Mouse (Mus musculus): ENCODE measurements around the gene Atg4b. TPM values are rescaled to one million over a fixed set of nuclear protein-coding genes. Genes with fewer than 3 reads are reported as not detected.

Atg4b gene
- 10 to 100 TPM; 79.1 to 81.4 TPM for total RNA-seq (2021)
- long read RNA-seq, full-length matches to known transcripts, result 24 of 47 reads
- long read RNA-seq, partial matches to known transcripts, result 14 of 47 reads
- long read RNA-seq, other reads (novel, unspliced or antisense), result 9 of 47 reads

DNA sequence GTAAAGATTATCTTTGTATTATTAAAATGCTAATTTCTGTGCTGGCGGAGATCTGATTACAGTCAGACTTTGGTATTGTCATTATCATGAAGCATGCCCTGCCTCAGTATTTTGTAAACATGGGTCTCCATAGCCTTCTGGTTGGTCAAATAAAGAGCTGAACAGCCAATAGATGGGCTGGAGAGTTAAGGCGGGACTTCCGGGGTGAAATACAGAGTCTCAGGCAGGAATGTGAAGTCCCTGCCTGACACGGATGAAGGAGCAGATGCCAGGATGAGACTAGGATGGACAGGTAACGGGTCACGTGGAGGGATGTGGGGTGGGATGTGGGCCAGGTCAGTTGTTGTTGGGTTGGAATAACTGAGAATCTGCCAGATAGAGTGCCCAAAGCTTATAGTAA, at the start of gene Atg4b:
Gene Atg4b, plus strand, starts transcription at position 211 of the 400 bp plus-strand sequence.
- DNase-seq (ENCODE audit: low spot score in 2 of 2), result no peak

DNA sequence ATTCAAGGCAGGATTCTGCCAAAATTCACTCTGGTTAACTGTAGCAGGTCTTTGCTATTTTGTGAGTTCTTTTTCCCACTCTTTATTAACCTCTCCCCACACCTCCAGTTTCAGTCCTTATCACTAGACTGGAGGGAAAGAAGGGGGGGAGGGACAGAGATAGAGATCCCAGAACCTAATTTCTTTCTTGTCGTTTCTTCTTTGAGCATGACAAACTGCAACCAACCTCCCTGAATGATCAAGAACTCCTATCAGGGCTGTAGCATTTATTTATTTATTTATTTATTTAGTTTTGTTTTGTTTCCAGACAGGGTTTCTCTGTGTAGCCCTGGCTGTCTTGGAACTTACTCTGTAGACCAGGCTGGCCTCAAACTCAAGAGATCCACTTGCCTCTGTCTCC, 49.2 kb upstream of the Atg4b start:
- DNase-seq (ENCODE audit: low spot score in 2 of 2), result no peak

DNA sequence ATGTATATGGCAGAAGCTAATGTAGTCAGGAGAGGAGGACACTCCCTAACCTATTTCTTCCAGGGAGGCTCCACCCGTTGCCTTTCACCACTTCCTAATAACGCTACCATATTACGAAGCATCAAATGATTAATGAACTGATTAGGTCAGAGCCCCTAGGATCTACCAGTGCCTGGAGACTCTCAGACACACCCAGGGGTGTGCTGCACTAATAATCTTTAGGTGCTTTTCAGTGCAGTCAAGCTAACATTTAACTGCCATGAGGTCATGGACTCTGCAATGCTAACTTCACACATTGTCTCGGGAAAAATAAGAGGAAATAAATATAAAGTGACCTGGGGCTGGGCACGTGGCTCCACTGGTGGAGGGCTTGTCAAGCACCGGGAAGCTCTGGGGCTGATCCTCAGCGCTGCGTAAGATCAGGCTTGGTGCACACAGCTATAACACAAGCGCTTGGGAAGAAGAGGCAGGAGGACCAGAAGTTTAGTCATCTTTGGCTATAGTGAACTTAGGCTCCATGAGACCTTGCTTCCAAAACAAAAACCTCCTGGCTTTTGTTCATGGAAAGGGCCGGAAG, 47.7 kb upstream of the Atg4b start:
- no peak for DNase-seq (ENCODE audit: low spot score in 2 of 2)

DNA sequence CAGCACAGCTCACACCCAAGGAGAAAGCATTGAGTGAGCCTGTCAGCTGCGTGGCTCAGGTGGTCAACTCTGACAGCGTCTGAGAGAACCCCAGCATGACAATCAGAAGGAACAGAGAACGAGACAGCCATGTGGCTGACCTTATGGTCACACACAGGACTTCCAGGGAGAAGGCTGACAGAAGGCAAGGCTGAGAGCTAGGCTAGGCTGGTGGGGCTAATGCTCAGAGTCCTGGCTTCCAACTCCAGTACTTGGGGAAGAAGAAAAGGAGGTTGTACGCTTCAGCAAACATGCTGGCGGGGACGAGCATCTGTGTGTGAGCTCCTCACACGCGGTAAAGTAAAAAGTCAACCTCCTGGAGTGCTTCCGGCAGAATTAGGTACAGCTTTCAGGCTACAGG, 47.0 kb upstream of the Atg4b start:
- DNase-seq (ENCODE audit: low spot score in 2 of 2), result no peak

DNA sequence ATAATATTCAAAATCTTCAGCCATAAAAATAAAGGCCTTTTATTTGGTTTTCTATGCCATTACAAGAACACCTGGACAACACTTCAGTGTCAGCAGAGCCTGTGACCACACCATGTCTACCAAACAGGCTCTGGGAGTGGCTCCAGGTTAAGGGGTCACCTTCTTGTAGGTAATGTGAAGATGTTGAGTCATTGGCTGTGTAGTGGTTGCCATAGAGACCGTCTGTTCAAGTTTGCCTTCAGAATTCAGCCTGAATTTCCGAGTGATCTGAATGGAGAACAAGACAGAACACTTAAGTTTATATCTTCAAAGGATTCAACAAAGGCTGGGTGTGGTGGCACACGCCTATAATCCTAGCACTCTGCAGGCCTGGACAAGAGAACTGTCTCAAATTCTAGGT, 45.9 kb upstream of the Atg4b start:
- no peak for DNase-seq (ENCODE audit: low spot score in 2 of 2)

DNA sequence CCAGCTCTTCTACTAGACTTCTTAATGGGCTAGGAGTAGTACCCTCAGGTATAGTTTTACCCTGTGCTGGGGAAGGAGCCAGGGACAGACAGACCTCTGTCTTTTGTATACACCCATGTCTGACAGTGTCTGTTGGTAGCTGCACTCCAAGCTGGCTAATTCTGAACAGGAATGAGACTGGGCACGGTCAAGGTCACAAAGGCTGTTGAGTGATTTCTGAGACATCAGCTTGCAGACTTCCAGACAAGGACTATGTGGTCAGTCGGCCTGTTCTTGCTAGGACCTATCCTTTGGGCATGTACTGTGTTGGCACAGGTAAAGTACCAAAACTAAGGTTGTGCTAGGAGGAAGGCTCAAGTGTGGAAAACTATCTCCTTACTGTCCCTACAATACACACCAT, 35.1 kb upstream of the Atg4b start:
- DNase-seq (ENCODE audit: low spot score in 2 of 2), result no peak

DNA sequence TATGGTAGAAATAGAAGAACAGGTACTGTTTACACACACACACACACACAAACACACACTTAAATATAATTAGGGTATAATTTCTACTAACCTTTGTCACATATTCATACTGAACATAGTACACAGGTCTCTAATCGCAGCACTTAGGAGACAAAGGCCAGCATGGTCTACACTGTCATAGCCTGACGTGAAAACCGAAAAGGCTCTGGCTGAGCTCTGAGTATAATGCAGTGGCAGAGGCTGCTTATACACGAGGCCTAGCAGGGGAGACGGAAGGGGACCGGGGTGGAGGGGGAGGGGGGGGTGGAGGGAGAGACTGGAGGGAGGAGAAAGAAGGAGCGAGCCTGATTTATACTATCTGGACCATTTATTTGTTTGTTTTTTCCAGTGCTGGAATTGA, 29.7 kb upstream of the Atg4b start:
- no peak for DNase-seq (ENCODE audit: low spot score in 2 of 2)

DNA sequence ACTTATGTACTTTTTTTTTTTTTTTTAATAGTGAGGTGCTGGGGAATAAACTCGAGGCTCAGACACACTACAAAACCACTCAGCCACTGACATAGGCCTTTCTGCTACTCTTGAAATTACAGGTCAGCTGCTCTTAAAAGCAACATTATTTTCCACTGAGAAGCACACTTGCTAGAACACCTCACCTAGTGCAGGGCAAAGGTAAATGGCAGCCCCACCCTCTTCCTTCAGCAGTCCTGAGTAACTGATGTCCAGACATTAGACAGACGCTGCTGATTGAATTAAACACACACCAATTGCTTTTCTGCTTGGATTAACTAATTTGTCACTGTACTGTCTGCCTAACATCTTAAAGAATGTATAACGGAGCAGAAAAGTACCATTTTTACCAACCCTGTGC, 26.7 kb upstream of the Atg4b start:
- DNase-seq (ENCODE audit: low spot score in 2 of 2), result no peak

DNA sequence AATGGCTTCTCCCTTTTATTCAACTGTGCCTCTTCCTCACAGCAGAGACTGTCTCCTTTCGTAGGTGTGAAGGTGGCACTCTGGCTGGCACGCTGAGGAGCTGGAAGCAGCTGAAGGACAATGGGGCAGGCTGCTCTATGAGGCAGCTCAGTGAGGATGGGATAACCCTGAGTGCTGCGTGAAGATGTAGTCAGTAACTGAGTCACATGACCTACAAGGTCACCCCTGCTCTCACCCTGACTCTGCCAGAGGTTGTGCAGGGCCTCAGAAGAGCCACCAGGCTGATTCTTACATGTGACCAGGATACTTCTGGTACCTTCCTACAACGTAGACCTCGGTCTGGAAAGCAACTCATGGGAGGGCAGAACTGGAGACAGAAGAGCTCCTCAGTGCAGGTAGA, 25.6 kb upstream of the Atg4b start:
- DNase-seq (ENCODE audit: low spot score in 2 of 2), result no peak

DNA sequence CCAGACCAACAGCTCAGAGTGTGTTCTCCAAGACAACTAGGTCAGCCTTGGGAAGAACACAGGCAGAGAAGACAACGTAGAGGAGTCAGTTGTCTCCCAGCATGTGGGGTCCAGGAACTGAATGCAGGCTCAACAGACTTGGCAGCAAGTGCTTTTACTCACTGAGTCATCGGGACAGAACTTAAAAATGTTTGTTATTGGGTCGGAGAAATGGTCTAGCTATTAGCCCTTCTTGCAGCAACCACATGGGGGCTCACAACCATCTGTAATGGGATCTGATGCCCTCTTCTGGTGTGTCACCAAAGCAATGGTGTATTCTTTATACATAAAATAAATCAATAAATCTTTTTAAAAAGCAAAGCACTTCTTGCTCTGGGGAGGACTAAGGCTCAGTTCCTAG, 25.2 kb upstream of the Atg4b start:
- DNase-seq (ENCODE audit: low spot score in 2 of 2), result no peak

DNA sequence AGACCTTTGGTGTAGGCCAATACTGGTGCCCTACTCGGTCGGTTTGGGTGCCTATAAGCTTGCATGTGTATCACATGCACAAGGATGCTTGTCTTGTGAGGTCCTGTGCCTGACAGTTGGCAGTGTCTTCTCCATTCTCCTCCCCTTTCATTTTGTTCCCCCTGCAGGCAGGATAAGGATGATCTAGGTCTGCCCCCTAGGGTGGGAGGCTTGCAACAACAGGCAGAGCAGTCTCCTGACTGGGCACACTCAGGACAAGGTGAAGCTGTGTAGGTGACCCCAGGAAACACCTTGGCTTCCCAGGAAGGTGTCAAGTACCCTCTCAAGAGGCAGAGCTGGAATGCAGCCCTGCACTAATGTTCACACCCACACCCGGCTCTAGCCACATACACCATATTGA, 24.3 kb upstream of the Atg4b start:
- peak; percentile 28 to 51 for DNase-seq (ENCODE audit: low spot score in 2 of 2)

DNA sequence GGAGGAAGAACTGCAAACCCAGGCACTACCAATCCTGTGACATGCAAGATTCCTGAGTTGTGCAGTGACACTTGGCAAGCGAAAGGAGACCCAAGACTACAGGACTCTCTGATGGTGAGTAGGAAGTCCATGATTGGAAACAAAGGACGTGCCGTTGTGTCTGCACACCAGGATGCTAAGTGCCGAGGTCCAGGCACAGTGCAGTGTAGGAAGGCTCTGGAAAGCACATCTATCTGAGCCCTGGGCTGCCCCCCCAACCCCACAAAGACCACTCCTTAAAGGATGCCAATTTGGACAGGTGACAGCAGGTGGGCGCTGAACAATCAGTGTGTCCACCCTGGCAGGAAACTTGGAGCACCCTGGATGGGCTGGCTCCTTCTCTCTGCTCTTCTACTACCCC, 20.2 kb upstream of the Atg4b start:
- DNase-seq (ENCODE audit: low spot score in 2 of 2), result no peak

DNA sequence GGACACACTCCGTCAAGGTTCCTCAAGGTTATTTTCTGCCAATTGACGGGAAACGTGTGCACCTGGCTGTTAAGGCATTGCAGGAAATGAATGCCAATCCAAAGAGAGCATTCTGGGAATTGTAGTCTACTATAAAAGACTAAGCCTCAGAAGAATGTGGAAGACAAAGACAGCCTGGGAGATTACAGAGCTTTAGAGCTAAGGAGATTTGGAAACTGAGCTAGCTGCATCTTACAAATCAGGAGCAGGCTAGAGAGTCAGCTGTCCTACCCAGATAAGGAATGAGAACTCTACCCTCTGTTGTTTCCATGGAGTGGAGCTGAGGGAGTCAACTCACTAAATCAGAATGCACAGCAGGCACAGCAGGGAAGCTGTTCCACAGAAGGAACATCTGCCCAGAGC, 19.4 kb upstream of the Atg4b start:
- DNase-seq (ENCODE audit: low spot score in 2 of 2), result peak in 1 of 2 experiments; percentile 20

DNA sequence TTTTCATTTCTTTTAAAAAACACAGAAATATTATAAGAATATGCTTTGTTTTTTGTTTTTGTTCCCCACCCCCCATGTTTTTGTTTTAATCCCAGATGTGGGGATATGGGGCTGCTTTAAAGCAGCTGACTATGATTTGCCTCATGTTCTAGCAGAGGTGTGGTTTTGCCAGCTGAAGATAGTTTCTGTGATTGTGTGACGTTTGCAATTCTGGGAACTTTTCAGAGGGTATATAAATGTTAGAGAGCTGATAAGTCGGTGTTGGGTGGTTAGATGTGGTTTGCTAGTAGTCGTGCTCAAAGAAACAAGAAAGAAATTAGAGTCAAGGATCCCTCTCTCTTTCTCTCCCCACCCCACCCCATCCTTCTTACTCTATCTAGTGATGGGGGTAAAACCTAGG, 15.4 kb upstream of the Atg4b start:
- no peak for DNase-seq (ENCODE audit: low spot score in 2 of 2)

DNA sequence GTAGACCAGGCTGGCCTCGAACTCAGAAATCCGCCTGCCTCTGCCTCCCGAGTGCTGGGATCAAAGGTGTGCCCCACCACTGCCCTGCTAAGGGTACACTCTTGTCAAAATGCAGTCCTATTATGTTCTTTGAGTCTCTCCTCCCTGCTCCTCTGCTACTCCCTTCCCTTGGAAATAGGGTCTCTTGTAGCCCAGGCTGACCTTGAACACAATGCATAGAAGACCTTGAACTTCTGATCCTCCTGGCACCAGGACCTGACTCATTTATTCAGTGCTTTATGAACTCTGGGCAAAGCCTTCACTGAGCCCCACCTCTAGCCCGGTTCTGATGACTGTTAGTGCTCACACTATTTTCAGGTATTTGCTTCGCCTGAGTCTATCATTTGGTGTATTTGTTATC, 13.6 kb upstream of the Atg4b start:
- DNase-seq (ENCODE audit: low spot score in 2 of 2), result no peak

DNA sequence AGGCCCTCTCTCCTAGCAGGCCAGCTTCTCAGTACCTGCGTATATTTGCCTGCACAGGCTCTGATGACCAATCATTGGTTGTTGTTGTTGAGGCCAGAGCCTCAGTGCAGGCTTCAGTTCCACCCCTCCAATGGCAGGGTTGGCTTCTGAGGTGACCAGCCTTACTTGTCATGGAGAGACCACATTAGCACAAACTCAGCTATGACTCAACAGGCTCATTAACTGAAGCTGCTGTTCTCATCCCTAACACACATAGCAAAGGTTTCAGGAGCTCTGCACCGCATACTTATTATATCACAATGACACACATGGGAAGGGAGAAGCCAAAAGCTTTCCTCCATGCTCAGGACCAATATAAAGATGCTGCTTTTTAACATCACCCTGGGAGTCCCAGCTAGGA, 10.6 kb upstream of the Atg4b start:
- no peak for DNase-seq (ENCODE audit: low spot score in 2 of 2)

DNA sequence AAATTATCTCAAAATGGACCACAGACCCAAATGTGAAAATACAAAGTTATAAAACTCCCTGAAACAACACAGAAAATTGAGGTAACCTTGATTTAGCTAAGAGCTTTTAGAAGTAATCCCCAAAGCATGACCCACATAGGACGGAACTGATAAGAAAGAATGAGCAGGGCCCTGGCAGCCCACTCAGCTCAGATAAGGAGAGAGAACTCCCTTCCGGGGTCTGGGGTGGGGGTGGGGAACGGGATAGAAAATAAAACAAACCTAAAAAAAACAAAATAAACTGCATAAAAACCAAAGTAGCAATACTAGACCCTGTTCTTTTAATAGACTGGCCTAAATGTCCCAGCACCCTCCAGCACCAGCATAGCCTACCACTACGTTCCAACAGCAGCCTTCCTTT, 9.3 kb upstream of the Atg4b start:
- DNase-seq (ENCODE audit: low spot score in 2 of 2), result no peak

DNA sequence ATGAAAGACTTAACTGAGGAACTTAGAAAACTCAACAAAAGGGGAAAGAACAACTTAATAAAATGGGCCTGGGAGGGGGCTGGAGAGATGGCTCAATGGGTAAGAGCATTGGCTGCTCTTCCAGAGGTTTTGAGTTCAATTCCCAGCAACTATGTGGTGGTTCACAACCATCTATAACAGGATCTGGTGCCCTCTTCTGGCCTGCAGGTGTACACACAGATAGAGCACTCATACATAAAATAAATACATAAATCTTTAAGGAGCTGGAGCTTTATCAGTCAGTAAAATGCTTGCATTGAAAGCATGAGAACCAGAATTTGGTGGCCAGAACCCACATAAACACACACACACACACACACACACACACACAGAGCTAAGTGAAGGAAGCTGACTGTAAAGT, 8.4 kb upstream of the Atg4b start:
- no peak for DNase-seq (ENCODE audit: low spot score in 2 of 2)

DNA sequence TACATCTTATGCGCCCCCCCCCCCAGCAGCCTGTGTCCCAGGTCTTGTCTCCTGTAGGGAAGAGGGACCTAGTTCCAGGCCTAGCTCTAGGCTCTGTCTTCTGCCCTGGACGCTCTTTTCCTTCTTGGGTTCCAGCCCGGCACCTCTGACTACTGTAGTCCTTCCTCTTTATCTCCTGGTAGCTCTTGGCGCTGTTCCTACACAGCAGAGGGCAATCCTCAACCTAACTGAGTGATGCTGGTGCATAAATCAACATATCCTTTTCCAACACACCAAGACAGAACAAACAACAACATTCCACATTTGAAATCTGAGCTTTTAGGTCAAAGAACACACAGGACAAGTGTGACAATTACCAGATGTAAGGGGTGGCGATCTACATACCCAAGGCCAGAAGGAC, 5.1 kb upstream of the Atg4b start:
- DNase-seq (ENCODE audit: low spot score in 2 of 2), result no peak

DNA sequence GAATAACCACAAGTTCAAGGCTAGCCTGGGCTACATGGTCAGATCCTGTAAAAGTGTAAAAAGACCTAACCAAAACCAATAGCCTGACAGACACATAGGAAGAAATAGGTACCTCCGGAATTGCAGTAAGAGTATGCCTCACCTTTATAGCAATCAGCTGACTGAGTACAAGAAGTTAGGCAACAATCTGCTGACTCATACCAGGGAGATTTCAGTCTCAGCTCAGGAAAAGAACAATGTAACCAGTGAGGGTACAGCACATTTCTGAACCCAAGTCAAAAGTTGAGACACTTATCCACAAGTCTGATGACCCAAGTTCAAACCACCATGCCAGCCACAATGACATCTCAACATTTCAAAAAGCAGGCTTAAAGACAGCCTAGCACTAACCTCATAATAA, 2.8 kb upstream of the Atg4b start:
- no peak for DNase-seq (ENCODE audit: low spot score in 2 of 2)

DNA sequence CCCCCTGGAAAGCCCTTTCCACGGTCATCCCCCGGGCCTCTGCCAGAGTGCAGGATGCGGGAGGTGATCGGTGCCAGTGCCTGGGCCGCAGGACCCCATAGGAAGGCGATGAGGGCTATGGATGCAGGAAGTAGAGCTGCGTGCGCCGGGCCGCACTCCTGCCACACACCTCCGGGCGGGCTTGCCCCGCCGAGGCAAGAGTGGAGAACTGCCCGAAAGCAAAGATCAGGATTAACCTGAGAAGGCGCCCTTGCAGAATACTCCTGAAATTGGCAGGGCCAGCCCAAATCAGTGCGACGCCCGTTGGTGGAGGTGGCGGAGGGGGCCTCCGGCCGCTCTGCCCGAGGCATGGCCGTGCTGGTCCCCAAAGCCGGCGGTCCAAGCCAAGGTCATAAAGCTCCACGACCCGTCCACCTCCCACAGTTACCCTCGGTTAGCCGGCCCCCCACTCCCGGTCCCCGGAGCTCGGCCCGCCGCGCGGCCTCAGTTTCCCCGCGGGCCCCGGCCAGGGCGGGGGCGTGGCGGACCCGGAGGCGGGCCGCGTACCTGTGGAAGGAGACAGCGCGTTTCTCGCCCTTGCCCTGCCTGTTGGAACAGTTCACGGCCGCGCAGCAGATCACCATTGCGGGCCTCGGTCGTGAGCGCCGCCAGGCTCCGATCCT, 2.7 kb downstream of the Atg4b start:
- DNase-seq (ENCODE audit: low spot score in 2 of 2), result peak; percentile 9 to 31

DNA sequence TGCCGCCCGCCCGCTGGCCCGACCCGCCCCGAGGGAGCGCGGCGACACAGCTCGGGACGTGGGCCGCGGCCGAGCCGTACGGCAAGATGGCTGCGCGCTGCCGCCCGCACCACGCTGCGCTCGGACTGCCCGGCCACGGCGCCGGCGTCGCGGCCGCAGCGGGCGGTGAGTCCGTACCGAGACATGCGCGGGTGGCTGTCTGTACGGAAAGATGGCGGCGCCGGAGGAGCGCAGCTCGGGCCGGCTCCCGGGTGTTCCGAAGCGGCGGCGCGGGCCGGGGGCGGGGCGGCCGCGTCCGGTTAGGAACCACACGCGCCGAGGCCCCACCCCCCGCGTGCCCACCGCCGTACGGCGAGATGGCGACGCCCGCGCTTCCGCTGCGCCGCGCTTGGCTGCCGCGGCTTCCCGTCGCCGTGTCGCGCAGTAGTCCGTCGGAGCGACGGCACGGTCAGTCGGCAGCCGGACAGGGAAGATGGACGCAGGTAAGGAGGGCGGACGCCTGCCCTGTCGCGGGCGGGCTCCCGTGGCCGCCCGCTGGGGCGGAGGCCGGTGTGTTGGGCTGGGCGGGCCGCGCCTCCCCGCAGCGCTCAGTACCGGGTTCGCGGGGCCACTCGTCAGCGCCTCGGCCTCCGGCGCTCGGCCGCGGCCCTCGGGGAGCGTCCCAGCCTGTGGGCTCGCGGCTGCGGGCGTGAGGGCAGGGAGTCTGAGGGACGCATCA, 3.4 kb downstream of the Atg4b start, which contains the start of gene Thap4:
Gene Thap4, minus strand, starts transcription at position 292 of the 718 bp plus-strand sequence.
- peak; percentile 91 to 95 for DNase-seq (ENCODE audit: low spot score in 2 of 2)

DNA sequence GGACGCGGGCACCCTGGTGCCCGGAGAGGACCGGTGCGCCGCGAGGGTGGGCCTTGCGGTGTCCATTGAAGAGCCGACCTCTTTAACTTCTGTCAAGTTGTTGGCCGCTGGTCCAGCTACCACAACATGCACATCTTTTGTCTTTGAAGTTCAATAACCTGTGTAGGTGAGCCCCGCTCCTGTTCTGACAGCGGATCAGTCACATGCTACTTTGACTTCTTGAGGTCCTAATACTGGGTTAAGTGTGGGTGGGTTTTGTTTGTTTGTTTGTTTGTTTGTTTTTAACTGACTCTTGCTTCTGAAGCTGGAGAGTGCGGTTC, 4.0 kb downstream of the Atg4b start:
- DNase-seq (ENCODE audit: low spot score in 2 of 2), result no peak

Data from layer of hippocampus, adult 18-20 months (tissue).